Mouse (Mus musculus) kidney, adult 11 months (tissue): ENCODE measurements around the gene Btbd8.

Experiments
- DNase-seq: peaks from one replicate; pipeline ENCODE4 v3.0.0; 2022

Btbd8 gene

GRCm38 (mm10) chr5:107450299-107450698 is 12.5 kb downstream of the Btbd8 start:
- no peak for DNase-seq

DNA sequence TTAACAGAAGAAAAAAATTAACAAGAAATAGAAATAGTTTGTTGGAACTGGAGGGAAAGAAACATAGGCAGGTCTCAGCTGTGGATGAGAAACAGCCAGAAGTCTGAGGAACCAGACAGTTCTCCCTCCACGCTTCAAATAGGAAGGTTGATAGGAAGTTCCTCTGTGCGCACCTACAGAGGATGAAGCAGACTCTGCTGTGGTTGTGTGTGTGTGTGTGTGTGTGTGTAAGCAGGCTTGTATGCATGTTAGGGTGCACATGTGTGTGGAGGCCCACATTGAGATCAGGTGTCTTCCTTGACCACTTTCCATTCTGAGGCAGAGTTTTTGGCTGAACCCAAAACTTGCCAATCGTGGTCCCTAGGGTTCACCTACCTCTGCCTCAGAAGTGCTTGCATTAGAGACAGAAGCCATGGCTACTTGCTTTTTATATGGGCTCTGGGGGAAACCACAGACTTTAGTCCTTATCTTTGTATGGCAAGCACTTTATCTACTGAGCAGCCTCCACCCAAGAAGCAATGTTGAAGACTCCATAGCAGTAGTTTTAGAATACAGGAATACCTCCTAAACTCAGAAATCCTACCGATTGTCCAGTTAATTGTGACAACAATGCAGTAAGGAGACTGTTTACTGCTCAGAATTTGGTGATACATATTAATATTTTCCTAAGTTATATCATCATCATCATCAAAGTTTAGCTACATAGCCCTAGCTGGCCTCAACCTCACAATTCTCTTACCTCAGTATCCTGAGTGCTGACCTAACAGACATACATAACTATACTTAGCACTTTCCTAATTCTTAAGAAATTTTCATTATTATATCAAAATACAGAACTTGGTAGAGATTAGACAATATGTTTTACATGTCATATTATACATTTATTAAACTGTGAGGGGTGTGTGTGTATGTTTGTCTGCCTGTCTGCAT is 24.6 kb downstream of the Btbd8 start:
- no peak for DNase-seq

- no peak for DNase-seq
These were observed 28.7 kb downstream of the Btbd8 start for GRCm38 (mm10) chr5:107466501-107466900.

DNA sequence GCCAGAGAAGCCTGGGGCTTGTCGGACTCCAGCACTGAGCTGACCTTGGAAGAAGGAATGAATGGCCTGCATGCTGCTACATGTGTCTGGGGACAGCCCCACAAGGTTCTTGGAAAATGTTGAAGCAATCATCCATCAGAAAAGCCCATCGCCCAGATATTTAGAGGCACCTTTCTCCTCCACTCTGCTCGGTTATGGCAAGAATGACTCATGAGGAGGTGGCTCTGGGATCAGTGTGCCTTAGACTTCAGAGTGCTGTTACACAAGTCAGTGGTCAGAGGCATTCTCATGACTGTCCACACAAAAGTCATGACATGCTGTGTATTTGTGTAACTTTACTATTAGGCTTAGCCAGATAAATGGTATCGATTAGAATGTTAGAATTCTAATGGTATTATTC is 29.3 kb downstream of the Btbd8 start:
- no peak for DNase-seq

- DNase-seq: no peak
These were observed 33.0 kb downstream of the Btbd8 start for GRCm38 (mm10) chr5:107470600-107471329.

DNA sequence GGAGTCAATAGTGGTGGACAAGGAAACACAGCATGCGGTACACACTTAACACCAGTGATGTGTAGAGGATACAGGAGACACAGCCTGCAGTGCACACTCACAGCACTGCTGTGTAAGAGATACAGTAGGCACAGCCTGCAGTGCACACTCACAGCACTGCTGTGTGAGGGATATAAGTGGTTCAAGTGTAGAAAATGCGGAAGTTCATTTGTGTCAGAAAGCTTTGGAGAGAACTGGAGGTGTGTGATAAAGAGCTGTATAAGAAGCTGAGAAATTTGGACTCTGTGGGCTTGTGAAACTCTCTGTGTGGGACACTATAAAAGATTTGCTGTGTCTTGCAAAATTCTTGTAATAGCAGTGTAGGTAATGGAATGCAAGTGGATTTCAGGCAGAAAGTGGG is 42.4 kb downstream of the Btbd8 start:
- no peak for DNase-seq

DNA sequence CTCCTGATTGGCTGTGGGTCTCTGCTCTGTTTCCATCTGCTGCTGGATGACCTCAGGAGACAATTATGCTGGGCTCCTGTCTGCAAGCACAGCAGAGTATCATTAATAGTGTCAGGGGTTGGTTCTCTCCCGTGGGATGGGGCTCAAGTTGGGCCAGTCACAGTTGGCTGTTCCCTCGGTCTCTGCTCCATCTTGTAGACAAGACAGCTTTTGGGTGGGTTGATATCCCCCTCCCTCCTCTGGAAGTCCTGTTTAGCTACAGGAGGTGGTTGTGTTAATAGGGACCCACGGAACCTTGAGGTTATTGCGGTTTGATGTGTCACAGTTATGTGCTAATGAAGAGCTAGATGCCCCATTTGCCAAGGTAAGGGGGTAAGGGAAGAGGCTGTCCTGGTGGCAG is 51.2 kb downstream of the Btbd8 start:
- no peak for DNase-seq

DNA sequence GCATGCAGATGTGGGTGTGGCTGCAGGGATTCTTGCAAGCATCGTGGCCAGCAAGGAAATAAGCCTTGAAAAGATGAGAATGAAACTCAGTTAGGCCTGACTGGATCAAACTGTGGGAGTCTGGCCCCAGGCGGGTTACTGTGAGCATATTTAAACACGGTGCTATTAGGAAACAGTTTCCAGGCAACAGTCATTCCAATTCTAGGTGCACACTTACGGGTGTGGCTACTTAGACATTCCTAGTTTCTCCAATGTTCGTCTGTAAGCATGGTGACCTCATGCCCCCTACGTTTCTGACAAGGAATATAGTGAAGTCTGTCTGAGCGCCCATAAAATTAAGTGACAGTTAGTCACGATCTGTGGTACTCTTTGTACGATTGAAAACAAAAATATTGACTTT is 53.2 kb downstream of the Btbd8 start:
- DNase-seq: no peak

DNA sequence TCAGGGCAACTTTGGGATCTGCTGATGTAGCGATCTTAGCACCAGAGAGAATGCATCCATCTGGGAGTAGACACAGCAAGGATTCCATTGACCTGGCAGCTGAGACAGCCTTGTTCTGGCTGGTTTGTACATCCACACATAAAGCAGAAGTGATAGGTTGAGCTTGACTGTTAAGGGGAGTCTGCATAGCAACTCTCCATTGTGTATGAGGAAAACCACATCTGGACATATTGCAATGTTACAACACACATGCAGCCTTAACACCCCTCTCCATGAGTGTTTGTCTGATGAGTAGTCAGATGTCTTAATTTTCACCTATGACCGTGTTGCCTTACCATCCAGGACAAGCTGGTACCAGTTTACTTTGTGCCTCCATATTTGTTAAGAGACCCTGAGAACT is 54.7 kb downstream of the Btbd8 start:
- DNase-seq: no peak

GRCm38 (mm10) chr5:107494759-107495158 is 57.0 kb downstream of the Btbd8 start:
- no peak for DNase-seq

GRCm38 (mm10) chr5:107496047-107496446 is 58.2 kb downstream of the Btbd8 start:
- no peak for DNase-seq

DNA sequence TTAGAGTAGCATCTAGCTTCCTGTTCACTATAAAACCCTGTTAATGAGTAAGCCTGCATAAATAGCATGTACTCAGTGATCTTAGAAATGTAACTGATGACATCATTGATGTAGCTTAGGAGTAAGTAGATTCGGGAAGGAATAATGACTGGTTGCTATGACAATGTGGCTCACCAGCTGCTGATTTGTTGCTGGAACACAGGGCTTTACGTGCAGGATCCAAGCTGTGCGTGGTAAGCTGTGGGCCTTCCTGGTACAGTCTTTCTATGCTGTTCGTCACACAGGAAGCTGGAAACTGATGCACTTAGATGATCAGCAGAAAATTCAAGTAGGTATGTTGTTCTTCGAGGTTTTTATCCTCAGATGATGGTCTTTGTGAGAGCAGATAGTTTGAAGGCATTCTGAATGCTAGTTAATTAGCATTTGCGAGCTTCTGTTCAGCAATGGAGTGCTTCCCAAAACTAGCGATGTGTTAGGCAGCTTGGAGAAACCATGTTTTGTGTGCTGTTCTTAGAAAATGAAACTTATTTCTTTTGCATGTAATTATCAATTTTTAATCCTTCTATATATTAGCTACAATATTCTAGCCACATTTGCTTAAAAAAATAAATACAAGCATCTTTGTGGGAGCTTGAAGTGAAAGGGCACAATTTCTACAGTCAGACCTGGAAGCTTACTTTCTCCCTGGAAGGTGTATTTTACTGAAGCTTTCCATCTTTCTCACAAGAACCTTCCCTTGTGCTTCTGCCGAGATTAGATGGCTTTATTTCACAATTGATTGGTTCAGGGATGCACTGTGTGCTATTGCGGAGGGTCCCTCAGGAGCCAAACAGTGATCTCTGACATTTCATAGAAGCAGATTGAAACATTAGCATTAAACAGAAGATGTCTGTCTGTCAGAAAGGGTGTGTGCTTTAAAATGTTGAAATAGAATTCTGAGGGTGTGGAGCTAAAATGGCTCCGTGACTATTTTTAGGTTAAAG is 60.0 kb downstream of the Btbd8 start:
- DNase-seq: no peak

GRCm38 (mm10) chr5:107498806-107499310 is 61.1 kb downstream of the Btbd8 start:
- no peak for DNase-seq

DNA sequence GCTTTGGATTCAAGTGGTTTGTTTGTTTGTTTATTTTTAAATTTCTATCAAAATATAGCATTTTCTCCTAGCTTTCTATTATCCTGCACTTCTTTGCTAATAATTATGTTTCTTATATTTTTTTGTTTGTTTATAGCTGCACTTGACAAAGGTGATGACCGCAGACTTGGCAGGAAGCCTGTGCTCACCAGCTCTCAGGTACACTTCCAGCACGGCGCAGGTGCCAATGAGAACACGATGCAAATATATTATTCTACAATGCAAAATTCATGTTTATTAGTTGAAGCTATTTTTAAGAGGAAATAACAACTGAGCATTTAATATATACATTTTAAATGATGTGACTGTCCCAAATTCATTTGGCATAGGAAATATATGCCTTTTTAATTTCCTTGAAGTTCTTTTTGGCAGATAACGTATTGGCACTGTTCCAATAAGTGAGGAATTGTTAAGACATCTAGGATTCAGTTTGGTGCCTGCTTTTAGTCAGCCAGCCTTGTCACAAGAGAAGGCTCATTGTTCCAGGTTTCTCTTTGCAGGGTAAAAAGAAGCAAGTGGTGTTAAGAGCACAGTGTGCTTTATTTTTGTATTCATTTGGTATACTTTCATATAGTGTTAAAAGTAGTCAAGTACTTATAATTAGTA is 62.2 kb downstream of the Btbd8 start:
- no peak for DNase-seq

- no peak for DNase-seq
These were observed 62.9 kb downstream of the Btbd8 start for GRCm38 (mm10) chr5:107500741-107501140.

DNA sequence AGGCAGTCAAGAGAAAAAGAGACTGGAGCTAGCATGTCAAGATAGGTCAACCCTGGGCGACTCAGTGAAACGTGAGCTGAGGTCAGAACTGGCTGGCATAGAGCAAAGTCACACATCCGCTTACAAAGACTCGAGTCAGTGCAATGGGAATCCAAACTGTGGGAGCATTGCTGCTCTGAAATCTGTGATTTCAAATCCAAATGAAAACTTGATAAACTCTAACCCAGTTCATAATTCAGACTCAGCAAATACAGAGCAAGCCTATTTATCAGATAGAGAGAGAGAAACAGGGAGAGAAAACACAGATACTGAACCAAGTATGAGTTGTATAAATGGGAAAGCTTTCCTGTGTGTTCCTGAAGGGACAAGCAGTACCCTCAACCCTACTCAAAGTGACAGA is 69.5 kb downstream of the Btbd8 start, which contains the start of gene Gm42669:
Gene Gm42669 (plus strand): TSS at position 301 of the 400 bp plus-strand sequence.
- no peak for DNase-seq

- no peak for DNase-seq
These were observed 72.7 kb downstream of the Btbd8 start for GRCm38 (mm10) chr5:107510503-107510902.

DNA sequence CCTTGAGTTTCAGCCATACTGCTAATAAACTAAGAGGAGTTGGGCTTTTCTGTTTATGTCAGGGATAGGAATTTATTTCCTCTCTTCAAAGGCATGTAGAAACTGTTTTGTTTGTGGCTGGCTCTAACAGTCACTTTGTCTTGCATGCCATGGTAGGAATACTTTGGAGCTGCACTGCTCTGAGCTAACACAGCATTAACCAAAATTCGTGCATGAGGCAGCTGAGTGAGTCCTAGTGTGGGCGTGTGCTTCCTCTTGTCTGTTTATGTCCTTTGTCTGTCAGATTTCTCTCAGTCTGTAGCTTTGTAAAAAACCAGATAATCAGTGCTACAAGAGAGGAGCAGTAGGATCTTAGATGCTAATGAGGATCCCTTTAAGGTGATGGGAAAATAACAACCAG is 73.5 kb downstream of the Btbd8 start:
- DNase-seq: no peak

DNA sequence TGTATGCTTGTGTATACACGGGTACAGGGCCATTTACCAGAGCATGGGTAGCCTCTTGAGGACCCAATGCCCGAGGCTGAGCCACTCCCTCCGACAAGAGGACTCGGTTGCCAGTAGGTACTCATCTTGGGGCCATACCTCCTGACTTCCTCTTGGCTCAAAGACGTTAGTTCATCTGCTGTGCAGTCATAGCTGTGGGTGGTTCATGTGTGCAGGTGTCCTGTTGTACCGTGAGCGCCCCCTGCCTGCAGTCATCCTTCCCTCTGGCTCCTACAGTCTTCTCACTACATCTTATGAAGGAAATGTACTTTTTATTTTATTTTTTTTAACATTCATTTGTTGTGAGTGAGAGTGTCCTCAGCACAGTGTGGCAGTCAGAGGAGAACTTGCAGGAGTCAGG is 75.8 kb downstream of the Btbd8 start:
- DNase-seq: no peak

DNA sequence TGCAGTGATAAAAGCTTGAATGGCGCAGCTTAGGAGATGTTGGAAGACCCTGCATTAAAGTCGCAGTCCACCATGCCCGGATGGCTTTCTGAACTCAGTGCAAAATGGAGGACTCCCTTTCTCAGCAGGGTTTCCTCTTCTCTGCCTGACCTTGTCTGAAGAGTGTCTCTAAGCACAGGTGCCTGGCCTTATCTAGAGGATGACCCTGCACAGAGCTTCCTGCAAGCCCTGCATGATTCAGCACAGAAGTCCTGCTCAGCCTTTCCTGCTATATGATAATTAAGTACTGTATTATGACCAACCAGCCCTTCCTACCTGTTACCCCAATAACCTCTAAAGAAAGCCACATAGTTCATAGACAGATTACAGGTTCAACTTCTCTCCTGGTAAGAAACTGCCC is 77.7 kb downstream of the Btbd8 start:
- no peak for DNase-seq

GRCm38 (mm10) chr5:107516087-107516486 is 78.3 kb downstream of the Btbd8 start:
- no peak for DNase-seq

- no peak for DNase-seq
These were observed 80.8 kb downstream of the Btbd8 start for GRCm38 (mm10) chr5:107518602-107519001.
